Mouse (Mus musculus) skeletal muscle tissue, postnatal 0 days (tissue): ENCODE results near the gene Spa17. TPM values are rescaled to one million over a fixed set of nuclear protein-coding genes. Genes with fewer than 3 reads are reported as not detected.

Source experiments
- polyA plus RNA-seq: library from polyadenylated mRNA; unstranded; fragments of >200 nt; fragmentation: Nextera tagmentation; extraction: Ambion mirVana; gene quantifications from 2 replicates; pipeline ENCODE4 v1.2.1, GENCODE M21; 2015

The Spa17 gene
- 7.2 and 7.3 TPM in 2 replicates for polyA plus RNA-seq

GRCm38 (mm10) chr9:37613182-37613910 is at the start of gene Spa17:
Gene Spa17 (minus strand): TSS chr9:37613722.

GRCm38 (mm10) chr9:37656931-37657481 is 43.5 kb upstream of the Spa17 start, which contains the start of gene Tbrg1:
Gene Tbrg1 (minus strand): TSS chr9:37657312.

DNA sequence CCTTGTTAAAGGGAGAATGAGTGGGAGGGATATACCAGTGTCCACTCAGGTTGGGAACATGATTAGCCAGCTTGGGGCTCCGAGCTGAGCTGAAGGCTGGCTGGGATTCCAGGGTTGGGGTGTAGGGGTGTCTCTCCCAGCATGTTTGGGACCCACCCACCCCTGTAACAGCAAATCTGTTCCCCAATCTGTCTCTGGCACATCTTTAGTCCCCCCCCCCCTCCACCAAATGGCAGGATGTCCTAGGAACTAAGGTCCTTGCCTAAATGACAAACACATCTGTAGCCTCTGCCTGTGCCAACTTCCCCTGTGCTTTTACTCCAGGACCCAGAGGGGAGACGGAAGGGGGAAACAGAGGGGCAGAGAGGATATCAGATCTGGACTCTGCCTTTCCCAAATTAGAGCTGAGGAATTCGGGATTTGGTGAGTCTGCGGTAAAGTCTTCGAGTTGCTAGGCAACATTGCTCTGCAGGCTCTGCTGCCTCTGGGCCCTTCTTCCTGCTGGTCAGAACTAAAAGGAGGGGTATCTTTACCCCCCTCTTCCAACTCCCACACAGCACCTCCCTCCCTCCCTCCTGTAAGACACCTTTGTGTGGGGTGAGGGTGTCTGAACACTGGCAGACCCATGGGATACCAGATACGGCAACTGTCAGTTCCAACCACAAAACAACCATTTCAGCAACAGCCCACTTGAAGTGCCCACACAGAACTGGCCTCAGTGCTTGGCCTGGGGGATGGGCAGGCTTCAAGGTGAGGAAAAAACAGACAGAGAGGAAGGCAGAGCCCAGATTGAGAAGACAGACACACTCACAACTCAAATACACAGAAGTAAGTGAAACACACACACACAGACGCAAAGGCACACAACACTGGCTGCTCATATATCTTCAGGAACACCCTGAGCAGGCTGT is 58.4 kb downstream of the Spa17 start, which contains the start of gene Siae:
Siae (plus strand) TSS at position 861 of the 911 bp plus-strand sequence.

Other genes with a start within 250 kb of the Spa17 start
- gene Hepacam, start 246.4 kb downstream of the Spa17 start, polyA plus RNA-seq: 0.09 and 0.10 TPM in 2 replicates
- gene Robo4, start 211.8 kb downstream of the Spa17 start, polyA plus RNA-seq: 14.9 and 16.8 TPM in 2 replicates
- not detected in 2 replicates for gene Robo3, start 180.5 kb downstream of the Spa17 start, polyA plus RNA-seq
- 6.5 and 7.9 TPM in 2 replicates for gene Msantd2, start 124.4 kb downstream of the Spa17 start, polyA plus RNA-seq
- 51.3 and 58.9 TPM in 2 replicates for gene Esam, start 85.6 kb downstream of the Spa17 start, polyA plus RNA-seq
- 1.3 and 2.1 TPM in 2 replicates for gene Vsig2, start 74.5 kb downstream of the Spa17 start, polyA plus RNA-seq
- 1.1 and 1.5 TPM in 2 replicates for gene Nrgn, start 60.8 kb downstream of the Spa17 start, polyA plus RNA-seq
- 4.0 and 5.3 TPM in 2 replicates for gene Siae, start 58.0 kb downstream of the Spa17 start, polyA plus RNA-seq
- gene Tbrg1, start 43.6 kb upstream of the Spa17 start, polyA plus RNA-seq: 89.1 and 99.7 TPM in 2 replicates
- gene Panx3, start 55.5 kb upstream of the Spa17 start, polyA plus RNA-seq: 0.58 TPM in 1 of 2 replicates, not detected in the other
- not detected in 2 replicates for gene Olfr160, start 102.5 kb upstream of the Spa17 start, polyA plus RNA-seq
- gene Olfr874, start 131.4 kb upstream of the Spa17 start, polyA plus RNA-seq: not detected in 2 replicates
- gene Olfr875, start 158.1 kb upstream of the Spa17 start, polyA plus RNA-seq: not detected in 2 replicates
- not detected in 2 replicates for gene Olfr876, start 189.3 kb upstream of the Spa17 start, polyA plus RNA-seq
- gene Olfr877, start 240.5 kb upstream of the Spa17 start, polyA plus RNA-seq: not detected in 2 replicates